Mouse (Mus musculus) intestine, embryonic 16.5 days (tissue): ENCODE measurements around the gene Sgip1. TPM values are rescaled to one million over a fixed set of nuclear protein-coding genes. Genes with fewer than 3 reads are reported as not detected.

Source experiments
- ATAC-seq: fragments of 200-750 bp; cut with Nextera tagmentation; 2 replicates; pipeline ENCODE4 v1.8.0; 2017; ENCODE audit warnings: moderate TSS enrichment, moderate library complexity
- H3K27ac ChIP-seq: fragments of 300-500 bp; sonication (generic); 2 replicates; pipeline ENCODE4 v1.5.1; 2014; ENCODE audit warnings: mild to moderate bottlenecking, low read length
- H3K27me3 ChIP-seq: fragments of 300-500 bp; sonication (generic); replicated peaks from 2 replicates; pipeline ENCODE4 v1.6.1; 2014; ENCODE audit warnings: low read length, control low read depth, mixed read lengths; ENCODE audit not compliant: control insufficient read depth, insufficient read depth
- H3K36me3 ChIP-seq: fragments of 300-500 bp; sonication (generic); 2 replicates; pipeline ENCODE4 v1.6.1; 2014; ENCODE audit warnings: low read length, control low read depth; ENCODE audit not compliant: control insufficient read depth, insufficient read depth
- H3K4me1 ChIP-seq: fragments of 300-500 bp; sonication (generic); 2 replicates; pipeline ENCODE4 v1.6.1; 2014; ENCODE audit warnings: low read length, control low read depth, mixed read lengths; ENCODE audit not compliant: control insufficient read depth, insufficient read depth
- H3K4me2 ChIP-seq: fragments of 300-500 bp; sonication (generic); 2 replicates; pipeline ENCODE4 v1.6.1; 2014; ENCODE audit warnings: low read depth, low read length, control low read depth
- H3K4me3 ChIP-seq: fragments of 300-500 bp; sonication (generic); 2 replicates; pipeline ENCODE4 v1.5.1; 2014; ENCODE audit warnings: mild to moderate bottlenecking, low read length
- H3K9ac ChIP-seq: fragments of 300-500 bp; sonication (generic); 2 replicates; pipeline ENCODE4 v1.6.1; 2014; ENCODE audit warnings: low read depth, low read length
- H3K9me3 ChIP-seq: fragments of 300-500 bp; sonication (generic); 2 replicates; pipeline ENCODE4 v1.6.1; 2016; ENCODE audit warnings: low read length, control low read depth; ENCODE audit not compliant: control insufficient read depth
- WGBS: fragments of 180-500 bp; shearing (Covaris S2); extraction: QIAGEN DNeasy Blood & Tissue Kit; methylation state at CpG from one replicate; pipeline ENCODE4 v1.1.7; 2014; 5-methylcytosine and 5-hydroxymethylcytosine counted together
- polyA plus RNA-seq: library from polyadenylated mRNA; unstranded; fragments of >200 nt; fragmentation: Nextera tagmentation; extraction: Ambion mirVana; gene quantifications from 2 replicates; pipeline ENCODE4 v1.2.1, GENCODE M21; 2015

The Sgip1 gene
- polyA plus RNA-seq, 1 experiment from 2014 or later: 8.8 TPM

GRCm38 (mm10) chr4:102734022-102734657 lies 7.0 kb upstream of the Sgip1 start:
- Histone ChIP-seq H3K27ac (no peak overlapping the region), H3K9ac (no peak overlapping the region), H3K4me1 (no peaks in the 10 kb centered on the region), H3K9me3 (no peaks in the 10 kb centered on the region), H3K27me3 (no peaks in the 10 kb centered on the region), H3K36me3 (no peaks in the 10 kb centered on the region), H3K4me2 (no peak overlapping the region), H3K4me3 (no peak overlapping the region)
- WGBS: 65% methylated on average over 9 of the region's 9 CpGs
- ATAC-seq: no peak

GRCm38 (mm10) chr4:102753334-102754090 lies 12.4 kb downstream of the Sgip1 start:
- WGBS: 72% methylated on average over 3 of the region's 3 CpGs
- ATAC-seq: no peak
- Histone ChIP-seq H3K27ac (no peak overlapping the region), H3K9ac (no peak overlapping the region), H3K4me3 (no peak overlapping the region), H3K36me3 (no peaks in the 10 kb centered on the region), H3K27me3 (no peaks in the 10 kb centered on the region), H3K9me3 (no peaks in the 10 kb centered on the region), H3K4me1 (no peaks in the 10 kb centered on the region), H3K4me2 (no peak overlapping the region)

GRCm38 (mm10) chr4:102759095-102759890 lies 18.2 kb downstream of the Sgip1 start:
- peak; percentile 63 for ATAC-seq
- Histone ChIP-seq H3K36me3 (no peaks in the 10 kb centered on the region), H3K4me3 (peak overlapping the region; percentile 49), H3K27me3 (no peaks in the 10 kb centered on the region), H3K27ac (peak overlapping the region; percentile 68; the same call in 1 of the 2 replicates), H3K9ac (peak overlapping the region; percentile 74), H3K9me3 (no peaks in the 10 kb centered on the region), H3K4me2 (peak overlapping the region; percentile 99), H3K4me1 (0 out of 2 replicates have a peak, but pooled peaks cover 3% of the 10 kb centered on the region)
- WGBS: 2% methylated on average over 41 of the region's 41 CpGs

GRCm38 (mm10) chr4:102760042-102760821 lies 19.1 kb downstream of the Sgip1 start:
- H3K27ac ChIP-seq: 0 out of 2 replicates have a peak overlapping the region, but pooled peaks have one; percentile 11
- H3K9ac ChIP-seq: peak overlapping the region; percentile 74
- peak; percentile 90 for ATAC-seq
- H3K4me2 ChIP-seq: peak overlapping the region; percentile 99
- H3K36me3 ChIP-seq: no peaks in the 10 kb centered on the region
- H3K9me3 ChIP-seq: no peaks in the 10 kb centered on the region
- no peaks in the 10 kb centered on the region for H3K27me3 ChIP-seq
- H3K4me3 ChIP-seq: peak overlapping the region; percentile 49
- WGBS: 4% methylated on average over 25 of the region's 25 CpGs
- 0 out of 2 replicates have a peak, but pooled peaks cover 3% of the 10 kb centered on the region for H3K4me1 ChIP-seq

- ATAC-seq: no peak
- Histone ChIP-seq H3K4me1 (0 out of 2 replicates have a peak, but pooled peaks cover 3% of the 10 kb centered on the region), H3K36me3 (no peaks in the 10 kb centered on the region), H3K9me3 (no peaks in the 10 kb centered on the region), H3K9ac (no peak overlapping the region), H3K27me3 (no peaks in the 10 kb centered on the region), H3K27ac (no peak overlapping the region), H3K4me3 (no peak overlapping the region; the same call in 1 of the 2 replicates), H3K4me2 (no peak overlapping the region)
- WGBS: 80% methylated on average over 7 of the region's 7 CpGs
Measured at GRCm38 (mm10) chr4:102762075-102762474, 21.0 kb downstream of the Sgip1 start.

- 47% methylated on average over 1 of the region's 1 CpGs for WGBS
- no peak for ATAC-seq
- H3K4me3 ChIP-seq: no peak overlapping the region
Measured at GRCm38 (mm10) chr4:102769070-102769469, 28.0 kb downstream of the Sgip1 start.

DNA sequence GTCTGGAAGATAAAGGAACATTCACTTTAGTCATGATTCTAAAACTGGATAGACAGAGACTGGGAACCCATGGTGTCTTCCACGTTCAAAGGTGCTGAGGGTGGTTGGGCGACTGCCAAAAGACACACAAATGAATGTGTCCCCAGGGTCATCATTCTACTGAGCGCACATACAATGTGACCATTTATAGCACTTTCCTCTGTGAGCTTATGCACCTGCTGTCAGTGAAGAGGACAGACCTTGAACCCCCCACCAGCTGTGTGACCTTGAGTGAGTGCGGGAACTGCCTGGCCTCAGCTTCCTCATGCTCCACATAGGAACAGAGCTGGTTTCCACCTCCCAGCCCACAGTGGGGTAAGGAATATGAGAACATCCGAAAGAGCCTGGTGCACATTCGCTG lies 28.8 kb downstream of the Sgip1 start:
- ATAC-seq: no peak
- 74% methylated on average over 6 of the region's 6 CpGs for WGBS

More at GRCm38 (mm10) chr4:102769070-102769469, 28.0 kb downstream of the Sgip1 start:
- H3K4me2 ChIP-seq: no peak overlapping the region
- no peak overlapping the region for H3K9ac ChIP-seq
- no peaks in the 10 kb centered on the region for H3K27me3 ChIP-seq
- H3K4me1 ChIP-seq: no peaks in the 10 kb centered on the region
- H3K9me3 ChIP-seq: no peaks in the 10 kb centered on the region
- no peak overlapping the region for H3K27ac ChIP-seq
- no peaks in the 10 kb centered on the region for H3K36me3 ChIP-seq

GRCm38 (mm10) chr4:102771598-102772357 lies 30.7 kb downstream of the Sgip1 start:
- H3K27ac ChIP-seq: no peak overlapping the region
- no peaks in the 10 kb centered on the region for H3K27me3 ChIP-seq
- no peak overlapping the region for H3K4me2 ChIP-seq
- H3K9ac ChIP-seq: no peak overlapping the region
- H3K36me3 ChIP-seq: no peaks in the 10 kb centered on the region
- H3K4me3 ChIP-seq: no peak overlapping the region
- no peaks in the 10 kb centered on the region for H3K9me3 ChIP-seq
- no peaks in the 10 kb centered on the region for H3K4me1 ChIP-seq
- ATAC-seq: no peak
- WGBS: 83% methylated on average over 5 of the region's 5 CpGs

More for the DNA sequence above, 28.8 kb downstream of the Sgip1 start:
- H3K4me3 ChIP-seq: no peak overlapping the region
- H3K36me3 ChIP-seq: no peaks in the 10 kb centered on the region
- no peak overlapping the region for H3K9ac ChIP-seq
- no peaks in the 10 kb centered on the region for H3K27me3 ChIP-seq
- no peaks in the 10 kb centered on the region for H3K9me3 ChIP-seq
- no peak overlapping the region for H3K4me2 ChIP-seq
- H3K4me1 ChIP-seq: no peaks in the 10 kb centered on the region
- no peak overlapping the region for H3K27ac ChIP-seq
